Mouse (Mus musculus): ENCODE data around the gene Epn3. TPM values are rescaled to one million over a fixed set of nuclear protein-coding genes. Genes with fewer than 3 reads are reported as not detected.

The Epn3 gene
- total RNA-seq, 2 experiments from 2014 or later: 3.1 to 3.3 TPM

DNA sequence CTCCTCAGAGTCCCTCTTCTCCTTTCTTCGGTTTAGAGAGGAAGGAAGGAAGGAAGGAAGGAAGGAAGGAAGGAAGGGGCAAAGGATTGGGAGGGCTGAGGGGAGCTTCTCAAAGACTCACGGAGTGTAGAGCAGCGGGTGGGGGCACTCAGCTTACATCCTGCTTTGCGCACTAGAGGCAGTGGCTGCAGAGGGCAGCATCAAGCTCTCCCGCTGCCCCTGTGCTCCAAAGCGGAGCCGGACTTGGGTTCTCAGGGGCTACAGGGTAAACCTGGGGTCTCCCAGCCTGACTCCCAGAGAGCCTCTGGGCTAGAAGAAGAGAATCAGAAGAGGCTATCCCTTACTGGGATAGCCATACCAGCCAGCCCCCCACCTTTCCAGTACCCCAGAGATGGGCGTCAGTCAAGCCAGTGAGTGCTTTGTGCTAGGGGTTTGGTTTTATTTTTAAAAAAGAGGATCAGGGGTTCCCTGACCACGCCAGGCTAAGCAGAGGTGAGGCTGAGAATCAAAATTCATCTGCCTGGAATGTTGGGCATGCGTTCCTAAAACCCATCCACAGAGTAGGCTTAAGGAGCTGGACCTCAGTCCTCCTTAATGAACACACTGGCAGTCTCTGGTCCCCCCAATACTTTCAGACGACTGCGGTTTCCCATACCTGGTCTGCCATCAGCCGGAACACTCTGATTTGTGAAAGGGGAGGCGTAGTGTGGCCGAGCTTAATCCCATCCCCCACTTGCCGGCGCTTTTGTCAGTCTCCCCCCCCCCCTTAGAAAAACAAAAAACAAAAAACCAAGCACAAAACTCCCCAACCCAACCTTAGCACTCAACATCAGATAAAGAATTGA is 27.8 kb downstream of the Epn3 start:
- DNase-seq (ENCODE audit: low spot score in 2 of 2): peak in 1 of 2 experiments; percentile 25

- DNase-seq (ENCODE audit: low spot score in 2 of 2): no peak
Measured at GRCm38 (mm10) chr11:94470391-94470790, 29.4 kb downstream of the Epn3 start.

- no peak for DNase-seq (ENCODE audit: low spot score in 2 of 2)
Measured at GRCm38 (mm10) chr11:94469136-94470064, 30.4 kb downstream of the Epn3 start.

DNA sequence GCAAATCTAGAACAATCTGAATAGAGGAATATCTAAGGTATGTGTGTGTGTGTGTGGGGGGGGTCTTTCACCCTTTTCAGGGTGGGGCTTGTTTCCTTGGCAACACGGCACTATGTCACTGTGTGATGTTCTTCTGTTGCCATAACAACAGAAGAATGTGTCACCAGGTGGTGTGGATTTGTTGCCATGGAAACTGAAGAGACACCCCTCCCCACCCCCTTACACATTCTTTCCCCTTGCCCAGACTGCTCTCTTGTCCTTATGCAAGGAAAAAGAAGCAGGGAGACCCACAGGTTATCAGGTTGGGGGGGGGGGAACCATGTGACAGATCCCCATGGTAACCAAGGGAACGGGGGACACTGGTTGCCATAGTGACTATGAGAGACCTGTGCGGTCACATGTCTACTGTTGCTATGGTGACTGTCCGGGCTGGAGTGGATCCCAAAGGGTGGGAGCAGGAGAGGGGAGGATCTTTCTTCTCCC is 31.2 kb downstream of the Epn3 start:
- DNase-seq (ENCODE audit: low spot score in 2 of 2): peak; percentile 71 to 82

GRCm38 (mm10) chr11:94466333-94466855 is 33.4 kb downstream of the Epn3 start:
- DNase-seq (ENCODE audit: low spot score in 2 of 2): no peak

- DNase-seq (ENCODE audit: low spot score in 2 of 2): no peak
Measured at GRCm38 (mm10) chr11:94464170-94464569, 35.6 kb downstream of the Epn3 start.

DNA sequence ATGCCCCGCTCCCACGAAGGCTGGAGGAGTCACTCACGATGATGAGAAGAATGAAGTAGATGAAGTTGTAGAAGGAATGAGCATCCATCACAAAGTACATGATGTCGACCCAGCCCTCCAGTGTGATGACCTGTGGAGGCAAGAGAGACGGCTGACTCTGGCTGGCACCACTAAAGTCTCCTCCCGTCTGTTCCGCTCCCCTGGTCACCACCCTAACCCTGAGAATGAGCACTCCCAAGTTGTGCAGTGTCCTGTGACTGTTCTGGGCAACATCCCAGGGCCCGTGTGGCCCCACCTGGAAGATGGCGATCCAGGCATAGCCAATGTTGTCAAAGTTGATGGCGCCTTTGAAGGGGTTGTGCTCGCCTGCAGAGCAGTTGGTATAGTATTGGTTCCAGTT is 37.9 kb downstream of the Epn3 start:
- no peak for DNase-seq (ENCODE audit: low spot score in 2 of 2)

DNA sequence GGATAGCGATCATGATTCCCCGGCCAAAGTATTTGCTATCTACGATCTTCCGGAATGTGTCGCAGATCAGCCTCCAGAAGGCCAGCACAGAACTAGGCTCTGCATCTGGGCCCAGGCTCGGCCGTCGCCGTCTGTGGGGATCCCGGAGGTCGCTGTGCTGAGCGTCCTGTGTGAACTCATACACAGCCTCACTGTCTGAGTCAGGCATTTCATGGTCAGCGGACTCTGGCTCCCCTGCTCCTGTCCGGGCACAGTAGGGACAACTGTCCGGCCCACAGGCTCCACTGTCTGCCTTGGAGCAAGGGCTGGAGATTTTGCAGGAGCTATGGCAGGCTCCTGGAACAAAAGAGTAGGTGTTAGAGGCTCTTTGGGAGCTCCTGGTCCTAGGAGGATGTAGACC is 42.8 kb downstream of the Epn3 start:
- no peak for DNase-seq (ENCODE audit: low spot score in 2 of 2)

GRCm38 (mm10) chr11:94456347-94456746 is 43.4 kb downstream of the Epn3 start:
- DNase-seq (ENCODE audit: low spot score in 2 of 2): no peak

DNA sequence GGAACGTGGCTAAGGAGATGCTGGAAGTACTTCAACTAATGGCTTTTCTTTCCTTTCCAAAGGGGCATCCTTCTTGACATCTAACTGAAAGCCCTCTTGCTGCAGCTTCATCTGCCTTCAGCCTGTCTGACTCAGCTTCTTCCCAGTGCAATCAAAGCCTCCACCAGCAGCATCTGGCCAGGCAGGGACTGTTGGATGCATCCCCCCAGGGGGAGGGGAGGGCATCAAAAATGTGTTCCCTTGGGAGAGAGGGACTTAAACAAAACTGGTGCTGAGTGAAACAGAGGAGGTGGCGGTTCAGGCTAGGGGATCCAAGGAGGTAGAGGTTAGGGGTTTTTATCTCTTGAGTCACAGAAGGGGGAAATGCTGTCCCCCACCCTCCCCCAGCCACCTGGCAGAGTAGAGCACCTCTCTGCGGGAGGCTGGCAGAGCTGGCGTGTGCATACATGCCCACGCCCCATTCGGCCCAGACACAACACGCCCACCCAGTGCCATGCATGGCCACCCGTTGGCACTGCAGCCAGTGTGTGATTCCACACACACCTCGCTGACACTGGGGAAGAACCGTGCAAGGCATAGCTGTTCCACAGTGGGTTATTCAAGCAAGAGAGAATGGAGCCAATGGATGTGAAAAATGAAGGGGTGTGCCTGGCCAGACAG is 44.5 kb downstream of the Epn3 start:
- no peak for DNase-seq (ENCODE audit: low spot score in 2 of 2)

GRCm38 (mm10) chr11:94454756-94455155 is 45.0 kb downstream of the Epn3 start:
- peak in 1 of 2 experiments; percentile 44 for DNase-seq (ENCODE audit: low spot score in 2 of 2)

- no peak for DNase-seq (ENCODE audit: low spot score in 2 of 2)
Measured at GRCm38 (mm10) chr11:94451091-94451773, 48.5 kb downstream of the Epn3 start.

DNA sequence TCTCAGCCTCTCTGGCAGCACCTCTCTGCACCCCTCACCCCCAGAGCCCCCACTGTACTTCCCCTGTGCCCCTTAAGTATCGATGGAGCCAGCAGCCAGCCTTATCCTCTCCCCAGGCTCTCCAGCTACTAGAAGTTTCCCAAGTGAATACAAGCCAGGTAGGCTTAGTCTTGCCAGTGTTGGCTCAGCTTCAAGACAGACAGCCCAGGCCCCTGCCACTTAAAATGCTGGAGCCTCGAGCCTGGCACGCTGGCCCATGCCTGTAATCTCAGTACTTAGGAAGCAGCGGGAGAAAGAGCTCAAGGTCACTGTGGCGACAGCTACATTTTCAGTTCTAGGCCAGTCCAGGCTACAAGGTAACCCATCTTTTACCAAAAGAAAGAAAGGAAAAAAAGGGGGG is 49.9 kb downstream of the Epn3 start:
- no peak for DNase-seq (ENCODE audit: low spot score in 2 of 2)

- peak in 1 of 2 experiments; percentile 32 for DNase-seq (ENCODE audit: low spot score in 2 of 2)
Measured at GRCm38 (mm10) chr11:94449239-94449638, 50.5 kb downstream of the Epn3 start.

GRCm38 (mm10) chr11:94447017-94447416 is 52.8 kb downstream of the Epn3 start:
- DNase-seq (ENCODE audit: low spot score in 2 of 2): no peak

DNA sequence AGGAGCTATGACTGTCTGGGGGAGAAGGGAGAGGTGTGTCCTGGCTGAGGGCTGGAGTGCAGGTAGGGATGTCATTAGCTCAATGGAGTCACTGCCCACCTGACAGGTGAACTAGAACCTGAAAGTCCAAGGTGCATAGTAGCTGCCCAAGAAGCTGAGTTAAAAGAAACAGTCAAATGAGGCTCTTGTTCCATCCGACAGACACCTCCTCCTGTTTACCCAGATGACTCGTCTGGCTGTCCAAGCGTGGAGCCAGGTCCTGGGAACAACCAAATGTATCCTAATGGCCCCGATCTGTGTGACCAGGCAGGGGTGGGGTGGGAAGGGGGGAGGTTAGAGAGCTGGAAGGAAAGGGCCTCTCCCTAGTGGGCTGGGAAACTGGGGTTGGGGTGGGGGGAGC is 54.5 kb downstream of the Epn3 start:
- DNase-seq (ENCODE audit: low spot score in 2 of 2): no peak

- no peak for DNase-seq (ENCODE audit: low spot score in 2 of 2)
Measured at GRCm38 (mm10) chr11:94444829-94445228, 54.9 kb downstream of the Epn3 start.

DNA sequence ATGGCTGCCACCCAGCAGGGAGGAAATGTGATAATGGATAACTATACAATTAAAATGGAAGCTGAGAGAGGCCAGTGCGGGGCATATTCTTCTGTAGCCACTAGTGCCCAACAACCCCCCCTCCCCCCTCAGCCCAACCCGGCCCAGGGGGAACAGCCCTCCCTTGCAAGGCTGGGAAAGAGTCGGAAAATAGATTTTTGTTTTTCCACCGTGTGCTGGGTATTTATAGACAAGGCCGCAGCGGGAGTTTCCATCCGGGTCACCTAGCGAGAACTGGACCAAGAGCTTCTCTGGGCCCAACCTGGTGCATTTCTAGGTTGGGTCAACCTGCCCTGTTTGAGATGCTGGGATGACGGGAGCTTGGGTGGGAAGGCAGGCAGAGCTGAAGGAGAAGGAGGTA is 58.0 kb downstream of the Epn3 start:
- DNase-seq (ENCODE audit: low spot score in 2 of 2): no peak

DNA sequence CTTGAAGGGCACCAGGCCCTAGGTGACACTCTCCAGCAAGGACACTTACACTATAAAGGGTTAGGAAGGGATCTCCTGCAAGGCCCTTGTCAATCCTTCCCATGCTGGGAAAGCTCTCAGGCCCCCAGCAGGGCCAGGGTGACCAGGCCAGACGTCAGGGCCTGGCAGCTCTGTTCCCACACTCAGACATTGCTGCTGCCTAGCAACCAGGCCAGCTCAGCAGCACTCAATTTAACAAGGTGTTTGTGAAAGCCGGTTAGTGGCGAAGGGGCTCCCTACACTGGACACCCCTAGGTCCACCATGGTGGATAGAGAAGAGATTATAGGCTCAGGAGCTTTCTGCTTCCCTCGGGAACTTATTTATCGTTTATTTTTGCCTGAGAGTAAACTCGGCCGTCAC is 58.7 kb downstream of the Epn3 start:
- DNase-seq (ENCODE audit: low spot score in 2 of 2): no peak

GRCm38 (mm10) chr11:94440421-94440820 is 59.4 kb downstream of the Epn3 start:
- no peak for DNase-seq (ENCODE audit: low spot score in 2 of 2)

Data from layer of hippocampus, postnatal 10 days (tissue).